Mouse (Mus musculus): ENCODE results near the gene Cacna1s. TPM values are rescaled to one million over a fixed set of nuclear protein-coding genes. Genes with fewer than 3 reads are reported as not detected.

Cacna1s gene
- polyA plus RNA-seq, 1 experiment from 2014 or later: 0.17 TPM

- H3K9me3 ChIP-seq (ENCODE audit: control insufficient read depth, low read length): no peaks in the 10 kb centered on the region
- no peak for DNase-seq (ENCODE audit: low spot score)
- no peak overlapping the region for H3K4me3 ChIP-seq (ENCODE audit: low read depth, low read length)
- no peak for ATAC-seq (ENCODE audit: insufficient number of reproducible peaks, low FRiP score, low TSS enrichment, low read depth)
- H3K27me3 ChIP-seq (ENCODE audit: control insufficient read depth, insufficient read depth, low read length): no peaks in the 10 kb centered on the region
- no peak overlapping the region for H3K4me2 ChIP-seq (ENCODE audit: low read depth, severe bottlenecking)
- H3K36me3 ChIP-seq (ENCODE audit: control insufficient read depth, insufficient read depth, low read length): no peaks in the 10 kb centered on the region
- 0 out of 2 replicates have a peak, but pooled peaks cover 2% of the 10 kb centered on the region for H3K4me1 ChIP-seq (ENCODE audit: control insufficient read depth, insufficient read depth, low read length)
- no peak overlapping the region for H3K9ac ChIP-seq (ENCODE audit: low read length)
- 16% methylated on average over 4 of the region's 4 CpGs for WGBS
- no peak overlapping the region for H3K27ac ChIP-seq (replicated peaks; ENCODE audit: low read depth, low read length)
Observed at GRCm38 (mm10) chr1:136104741-136105140, 52.2 kb downstream of the Cacna1s start.

- no peak overlapping the region for H3K4me3 ChIP-seq (ENCODE audit: low read depth, low read length)
- ATAC-seq (ENCODE audit: insufficient number of reproducible peaks, low FRiP score, low TSS enrichment, low read depth) (no peak), DNase-seq (ENCODE audit: low spot score) (no peak)
- 0 out of 2 replicates have a peak, but pooled peaks cover 2% of the 10 kb centered on the region for H3K4me1 ChIP-seq (ENCODE audit: control insufficient read depth, insufficient read depth, low read length)
- no peak overlapping the region for H3K9ac ChIP-seq (ENCODE audit: low read length)
- no peak overlapping the region for H3K4me2 ChIP-seq (ENCODE audit: low read depth, severe bottlenecking)
- no peaks in the 10 kb centered on the region for H3K36me3 ChIP-seq (ENCODE audit: control insufficient read depth, insufficient read depth, low read length)
- 97% methylated on average over 2 of the region's 2 CpGs for WGBS
- no peak overlapping the region for H3K27ac ChIP-seq (replicated peaks; ENCODE audit: low read depth, low read length)
- no peaks in the 10 kb centered on the region for H3K9me3 ChIP-seq (ENCODE audit: control insufficient read depth, low read length)
- H3K27me3 ChIP-seq (ENCODE audit: control insufficient read depth, insufficient read depth, low read length): no peaks in the 10 kb centered on the region
Observed at GRCm38 (mm10) chr1:136109464-136109863, 56.9 kb downstream of the Cacna1s start.

GRCm38 (mm10) chr1:136116183-136116582 lies 63.6 kb downstream of the Cacna1s start:
- Histone ChIP-seq H3K4me1 (ENCODE audit: control insufficient read depth, insufficient read depth, low read length) (peaks cover 15% of the 10 kb centered on the region), H3K9me3 (ENCODE audit: control insufficient read depth, low read length) (no peaks in the 10 kb centered on the region), H3K4me2 (ENCODE audit: low read depth, severe bottlenecking) (no peak overlapping the region), H3K4me3 (ENCODE audit: low read depth, low read length) (no peak overlapping the region), H3K27ac (replicated peaks; ENCODE audit: low read depth, low read length) (no peak overlapping the region), H3K9ac (ENCODE audit: low read length) (no peak overlapping the region), H3K27me3 (ENCODE audit: control insufficient read depth, insufficient read depth, low read length) (no peaks in the 10 kb centered on the region), H3K36me3 (ENCODE audit: control insufficient read depth, insufficient read depth, low read length) (no peaks in the 10 kb centered on the region)
- peak; percentile 79 for DNase-seq (ENCODE audit: low spot score)
- 30% methylated on average over 3 of the region's 3 CpGs for WGBS
- ATAC-seq (ENCODE audit: insufficient number of reproducible peaks, low FRiP score, low TSS enrichment, low read depth): no peak

GRCm38 (mm10) chr1:136117069-136117468 lies 64.5 kb downstream of the Cacna1s start:
- Histone ChIP-seq H3K4me2 (ENCODE audit: low read depth, severe bottlenecking) (no peak overlapping the region), H3K27ac (replicated peaks; ENCODE audit: low read depth, low read length) (no peak overlapping the region), H3K4me1 (ENCODE audit: control insufficient read depth, insufficient read depth, low read length) (peaks cover 15% of the 10 kb centered on the region), H3K36me3 (ENCODE audit: control insufficient read depth, insufficient read depth, low read length) (no peaks in the 10 kb centered on the region), H3K9ac (ENCODE audit: low read length) (no peak overlapping the region), H3K9me3 (ENCODE audit: control insufficient read depth, low read length) (no peaks in the 10 kb centered on the region), H3K4me3 (ENCODE audit: low read depth, low read length) (no peak overlapping the region), H3K27me3 (ENCODE audit: control insufficient read depth, insufficient read depth, low read length) (no peaks in the 10 kb centered on the region)
- DNase-seq (ENCODE audit: low spot score) (no peak), ATAC-seq (ENCODE audit: insufficient number of reproducible peaks, low FRiP score, low TSS enrichment, low read depth) (no peak)
- 85% methylated on average over 9 of the region's 9 CpGs for WGBS

- H3K27me3 ChIP-seq (ENCODE audit: control insufficient read depth, insufficient read depth, low read length): no peaks in the 10 kb centered on the region
- peaks cover 15% of the 10 kb centered on the region for H3K4me1 ChIP-seq (ENCODE audit: control insufficient read depth, insufficient read depth, low read length)
- H3K36me3 ChIP-seq (ENCODE audit: control insufficient read depth, insufficient read depth, low read length): no peaks in the 10 kb centered on the region
- H3K9ac ChIP-seq (ENCODE audit: low read length): no peak overlapping the region
- no peak overlapping the region for H3K27ac ChIP-seq (replicated peaks; ENCODE audit: low read depth, low read length)
- ATAC-seq (ENCODE audit: insufficient number of reproducible peaks, low FRiP score, low TSS enrichment, low read depth): no peak
- no peaks in the 10 kb centered on the region for H3K9me3 ChIP-seq (ENCODE audit: control insufficient read depth, low read length)
- H3K4me2 ChIP-seq (ENCODE audit: low read depth, severe bottlenecking): no peak overlapping the region
- WGBS: 12% methylated on average over 8 of the region's 8 CpGs
- DNase-seq (ENCODE audit: low spot score): peak; percentile 64
- H3K4me3 ChIP-seq (ENCODE audit: low read depth, low read length): no peak overlapping the region
Observed at GRCm38 (mm10) chr1:136118875-136119274, 66.3 kb downstream of the Cacna1s start.

GRCm38 (mm10) chr1:136119571-136120262 lies 67.2 kb downstream of the Cacna1s start:
- H3K27me3 ChIP-seq (ENCODE audit: control insufficient read depth, insufficient read depth, low read length): no peaks in the 10 kb centered on the region
- DNase-seq (ENCODE audit: low spot score) (no peak), ATAC-seq (ENCODE audit: insufficient number of reproducible peaks, low FRiP score, low TSS enrichment, low read depth) (no peak)
- no peak overlapping the region for H3K4me2 ChIP-seq (ENCODE audit: low read depth, severe bottlenecking)
- peaks cover 15% of the 10 kb centered on the region for H3K4me1 ChIP-seq (ENCODE audit: control insufficient read depth, insufficient read depth, low read length)
- WGBS: 81% methylated on average over 7 of the region's 7 CpGs
- no peak overlapping the region for H3K27ac ChIP-seq (replicated peaks; ENCODE audit: low read depth, low read length)
- no peak overlapping the region for H3K9ac ChIP-seq (ENCODE audit: low read length)
- H3K9me3 ChIP-seq (ENCODE audit: control insufficient read depth, low read length): no peaks in the 10 kb centered on the region
- no peak overlapping the region for H3K4me3 ChIP-seq (ENCODE audit: low read depth, low read length)
- no peaks in the 10 kb centered on the region for H3K36me3 ChIP-seq (ENCODE audit: control insufficient read depth, insufficient read depth, low read length)

GRCm38 (mm10) chr1:136120263-136120603 lies 67.7 kb downstream of the Cacna1s start:
- 77% methylated on average over 1 of the region's 1 CpGs for WGBS

GRCm38 (mm10) chr1:136120785-136121184 lies 68.2 kb downstream of the Cacna1s start:
- Histone ChIP-seq H3K9ac (ENCODE audit: low read length) (no peak overlapping the region), H3K4me1 (ENCODE audit: control insufficient read depth, insufficient read depth, low read length) (peaks cover 15% of the 10 kb centered on the region), H3K9me3 (ENCODE audit: control insufficient read depth, low read length) (no peaks in the 10 kb centered on the region), H3K4me2 (ENCODE audit: low read depth, severe bottlenecking) (no peak overlapping the region), H3K4me3 (ENCODE audit: low read depth, low read length) (no peak overlapping the region), H3K36me3 (ENCODE audit: control insufficient read depth, insufficient read depth, low read length) (no peaks in the 10 kb centered on the region), H3K27ac (replicated peaks; ENCODE audit: low read depth, low read length) (no peak overlapping the region), H3K27me3 (ENCODE audit: control insufficient read depth, insufficient read depth, low read length) (no peaks in the 10 kb centered on the region)
- ATAC-seq (ENCODE audit: insufficient number of reproducible peaks, low FRiP score, low TSS enrichment, low read depth) (no peak), DNase-seq (ENCODE audit: low spot score) (peak; percentile 25)
- 43% methylated on average over 6 of the region's 6 CpGs for WGBS

More at GRCm38 (mm10) chr1:136120263-136120603, 67.7 kb downstream of the Cacna1s start:
- ATAC-seq (ENCODE audit: insufficient number of reproducible peaks, low FRiP score, low TSS enrichment, low read depth) (no peak), DNase-seq (ENCODE audit: low spot score) (no peak)
- Histone ChIP-seq H3K9me3 (ENCODE audit: control insufficient read depth, low read length) (no peaks in the 10 kb centered on the region), H3K27ac (replicated peaks; ENCODE audit: low read depth, low read length) (no peak overlapping the region), H3K4me1 (ENCODE audit: control insufficient read depth, insufficient read depth, low read length) (peaks cover 15% of the 10 kb centered on the region), H3K9ac (ENCODE audit: low read length) (no peak overlapping the region), H3K4me3 (ENCODE audit: low read depth, low read length) (no peak overlapping the region), H3K4me2 (ENCODE audit: low read depth, severe bottlenecking) (no peak overlapping the region), H3K36me3 (ENCODE audit: control insufficient read depth, insufficient read depth, low read length) (no peaks in the 10 kb centered on the region), H3K27me3 (ENCODE audit: control insufficient read depth, insufficient read depth, low read length) (no peaks in the 10 kb centered on the region)

GRCm38 (mm10) chr1:136122030-136122429 lies 69.5 kb downstream of the Cacna1s start:
- Histone ChIP-seq H3K4me2 (ENCODE audit: low read depth, severe bottlenecking) (no peak overlapping the region), H3K27ac (replicated peaks; ENCODE audit: low read depth, low read length) (no peak overlapping the region), H3K4me3 (ENCODE audit: low read depth, low read length) (no peak overlapping the region), H3K9ac (ENCODE audit: low read length) (no peak overlapping the region), H3K36me3 (ENCODE audit: control insufficient read depth, insufficient read depth, low read length) (no peaks in the 10 kb centered on the region), H3K9me3 (ENCODE audit: control insufficient read depth, low read length) (no peaks in the 10 kb centered on the region), H3K27me3 (ENCODE audit: control insufficient read depth, insufficient read depth, low read length) (no peaks in the 10 kb centered on the region), H3K4me1 (ENCODE audit: control insufficient read depth, insufficient read depth, low read length) (peaks cover 15% of the 10 kb centered on the region)
- DNase-seq (ENCODE audit: low spot score): no peak
- WGBS: 82% methylated on average over 8 of the region's 8 CpGs
- ATAC-seq (ENCODE audit: insufficient number of reproducible peaks, low FRiP score, low TSS enrichment, low read depth): no peak

Data from limb, embryonic 11.5 days (tissue).